Mouse (Mus musculus): ENCODE measurements around the gene Gdf3.

GRCm38 (mm10) chr6:122649903-122650302, 40.0 kb upstream of the Gdf3 start:
- TF ChIP-seq TAL1 (IDR thresholded peaks at IDR 0.05; ENCODE audit: low read length): no peak
- no peak for TF ChIP-seq GATA1 (IDR thresholded peaks at IDR 0.05; ENCODE audit: low read length)

Data from erythroblast, embryonic 14.5 days (primary cell).